Mouse (Mus musculus) lung, postnatal 14 days (tissue): ENCODE measurements at regions not wholly inside any gene's neighbourhood (a gene's known extent, or its start where the extent isn't known, plus 50 kb on each side); places are given as distances from the start of the nearest gene placed in this dataset.
"Not testable (repeated sequence)": the region's sequence is repeated elsewhere in the genome, so short reads cannot be mapped to it uniquely, and the experiment has no call there.

Experiments
- DNase-seq: peaks from one replicate; pipeline ENCODE4 v3.0.0; 2021

- not testable (repeated sequence) for DNase-seq
These were observed 753.1 kb downstream of the Gm10330 start for GRCm38 (mm10) chr12:23026976-23027375.

GRCm38 (mm10) chr12:23023556-23023955, 756.5 kb downstream of the Gm10330 start:
- not testable (repeated sequence) for DNase-seq

GRCm38 (mm10) chr12:23010199-23010598, 769.9 kb downstream of the Gm10330 start:
- peak; percentile 3 for DNase-seq

GRCm38 (mm10) chr12:23009662-23010061, 770.4 kb downstream of the Gm10330 start:
- DNase-seq = not testable (repeated sequence)
